Mouse (Mus musculus): ENCODE measurements around the gene Tex13b.

DNA sequence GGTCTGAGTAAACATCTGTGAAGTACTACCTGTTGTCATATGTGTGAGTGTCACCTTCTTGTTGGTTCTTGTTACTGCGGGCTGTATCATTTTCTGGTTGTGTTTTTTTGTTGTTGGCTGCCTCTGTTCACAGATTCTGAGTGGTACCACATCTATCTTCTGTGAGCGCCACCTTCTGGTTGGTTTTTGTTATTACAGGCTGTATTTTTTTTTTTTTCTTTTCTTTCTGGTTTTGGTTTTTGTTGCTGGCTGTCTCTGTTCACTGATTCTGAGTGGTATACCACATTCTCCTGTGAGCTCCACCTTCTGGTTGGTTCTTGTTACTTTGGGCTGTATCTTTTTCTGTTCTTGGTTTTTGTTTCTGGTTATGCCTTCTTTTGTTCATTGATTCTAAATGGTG lies 44.2 kb upstream of the Tex13b start:
- TF ChIP-seq POLR2A (IDR thresholded peaks at IDR 0.05; ENCODE audit: borderline replicate concordance, extremely low read depth, insufficient read depth, insufficient read length, poor library complexity, severe bottlenecking), result no peak
- TF ChIP-seq CTCF (IDR thresholded peaks at IDR 0.05; ENCODE audit: borderline replicate concordance, extremely low read depth, insufficient read depth, insufficient read length), result peak; percentile 36; the same call in 1 of the 2 replicates
